Mouse (Mus musculus) forebrain, embryonic 11.5 days (tissue): ENCODE results near the gene Dhdh. TPM values are rescaled to one million over a fixed set of nuclear protein-coding genes. Genes with fewer than 3 reads are reported as not detected.
A peak's percentile ranks its signal among the peaks of the same experiment; 100 is the strongest.
"Not testable (repeated sequence)": the region's sequence is repeated elsewhere in the genome, so short reads cannot be mapped to it uniquely, and the experiment has no call there.

Experiments
- ATAC-seq: fragments of 200-750 bp; cut with Nextera tagmentation; replicated peaks from 2 replicates; pipeline ENCODE4 v1.8.0; 2017; ENCODE audit warnings: moderate TSS enrichment; ENCODE audit not compliant: low FRiP score
- DNase-seq: peaks from one replicate; pipeline ENCODE4 v3.0.0-alpha.2; 2017; ENCODE audit warnings: low spot score
- H3K27ac ChIP-seq: fragments of 300-500 bp; sonication (generic); 2 replicates; pipeline ENCODE4 v1.5.1; 2014; ENCODE audit warnings: low read depth, low read length
- H3K27me3 ChIP-seq: fragments of 300-500 bp; sonication (generic); 2 replicates; pipeline ENCODE4 v1.6.1; 2014; ENCODE audit warnings: mild to moderate bottlenecking, low read length, mixed read lengths; ENCODE audit not compliant: control insufficient read depth, insufficient read depth
- H3K36me3 ChIP-seq: fragments of 300-500 bp; sonication (generic); 2 replicates; pipeline ENCODE4 v1.6.1; 2014; ENCODE audit warnings: mild to moderate bottlenecking, low read length, moderate library complexity, mixed read lengths; ENCODE audit not compliant: control insufficient read depth, insufficient read depth
- H3K4me1 ChIP-seq: fragments of 300-500 bp; sonication (generic); replicated peaks from 2 replicates; pipeline ENCODE4 v1.6.1; 2014; ENCODE audit warnings: low read length, mixed read lengths; ENCODE audit not compliant: control insufficient read depth, insufficient read depth
- H3K4me2 ChIP-seq: fragments of 300-500 bp; sonication (generic); 2 replicates; pipeline ENCODE4 v1.6.1; 2014; ENCODE audit warnings: low read depth, mild to moderate bottlenecking, low read length, moderate library complexity, mixed read lengths; ENCODE audit not compliant: severe bottlenecking
- H3K4me3 ChIP-seq: fragments of 300-500 bp; sonication (generic); 2 replicates; pipeline ENCODE4 v1.5.1; 2014; ENCODE audit warnings: low read depth, low read length
- H3K9ac ChIP-seq: fragments of 300-500 bp; sonication (generic); 2 replicates; pipeline ENCODE4 v1.6.1; 2014; ENCODE audit warnings: low read length
- H3K9me3 ChIP-seq: fragments of 300-500 bp; sonication (generic); 2 replicates; pipeline ENCODE4 v1.6.1; 2016; ENCODE audit warnings: low read length, mixed read lengths; ENCODE audit not compliant: control insufficient read depth
- WGBS: fragments of 180-500 bp; shearing (Covaris S2); extraction: QIAGEN DNeasy Blood & Tissue Kit; methylation state at CpG from one replicate; pipeline ENCODE4 v1.1.7; 2014; 5-methylcytosine and 5-hydroxymethylcytosine counted together
- polyA plus RNA-seq: library from polyadenylated mRNA; unstranded; fragments of >200 nt; fragmentation: Nextera tagmentation; extraction: Ambion mirVana; gene quantifications from 2 replicates; pipeline ENCODE4 v1.2.1, GENCODE M21; 2014

Gene Dhdh
- polyA plus RNA-seq, 1 experiment from 2014 or later, result 4.6 TPM

DNA sequence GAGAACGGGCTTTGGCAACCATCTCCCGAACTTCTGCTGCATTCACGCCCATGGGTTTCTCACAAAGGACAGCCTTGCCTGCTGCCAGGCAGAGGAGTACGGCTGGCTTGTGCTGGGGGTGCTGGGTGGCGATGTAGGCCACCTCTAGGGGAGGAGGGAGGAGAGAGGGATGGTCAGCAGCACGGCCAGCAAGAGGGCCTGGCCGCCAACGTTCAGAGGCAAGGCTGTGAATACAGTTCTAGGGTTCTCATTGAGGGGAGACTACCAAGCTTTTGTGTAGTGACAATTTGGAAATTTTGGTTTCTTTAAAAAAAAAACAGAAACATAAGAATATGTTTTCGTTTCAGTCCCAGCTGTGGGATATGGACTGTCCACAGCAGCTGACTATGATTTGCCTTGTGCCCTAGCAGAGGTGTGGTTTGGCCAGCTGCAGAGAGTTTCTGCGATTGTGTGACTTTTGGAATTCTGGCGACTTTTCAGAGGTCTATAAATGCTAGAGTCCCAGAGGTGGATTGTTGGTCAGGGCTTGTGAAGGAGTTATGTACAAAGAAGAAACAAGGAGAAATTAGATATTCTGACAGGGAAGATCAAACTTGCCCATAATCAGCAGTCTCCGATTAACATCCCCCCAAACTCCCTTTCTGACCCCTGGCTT is 1.7 kb downstream of the Dhdh start, which contains the start of gene Gm45808:
TSS of gene Gm45808 (minus strand) at position 51 of the 655 bp plus-strand sequence.
- Histone ChIP-seq H3K9ac (no peak within 1 kb of the TSS), H3K36me3 (no peaks in the 10 kb centered on the region), H3K4me3 (no peak within 1 kb of the TSS), H3K4me2 (no peak within 1 kb of the TSS; the same call in 1 of the 2 replicates), H3K27me3 (no peaks in the 10 kb centered on the region; the same call in 1 of the 2 replicates), H3K9me3 (no peaks in the 10 kb centered on the region), H3K27ac (no peak within 1 kb of the TSS), H3K4me1 (peaks cover 11% of the 10 kb centered on the region)
- ATAC-seq (no peak), DNase-seq (no peak)
- 86% methylated on average over 12 of the region's 12 CpGs for WGBS

DNA sequence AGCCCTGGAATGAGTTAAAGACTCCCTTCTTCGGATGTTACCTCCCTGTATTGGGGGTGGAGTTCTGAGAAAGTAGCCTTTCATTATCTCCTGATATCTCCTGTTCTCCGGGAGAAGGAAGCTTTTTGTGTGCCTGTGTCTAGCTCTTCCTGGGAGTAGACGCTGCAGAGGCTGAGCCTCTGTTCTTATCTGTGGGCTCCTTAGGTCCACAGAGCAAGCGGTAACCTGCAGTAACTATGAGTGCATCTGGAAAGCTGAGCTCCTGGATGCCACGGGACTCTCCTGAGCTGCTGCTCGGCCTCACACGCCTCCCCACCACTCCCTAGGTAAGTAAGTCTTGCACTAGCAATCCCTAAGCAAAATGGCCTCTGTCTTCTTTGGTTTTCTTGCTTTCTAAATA is 2.4 kb downstream of the Dhdh start:
- Histone ChIP-seq H3K36me3 (no peaks in the 10 kb centered on the region), H3K27ac (no peak overlapping the region), H3K4me1 (peaks cover 10% of the 10 kb centered on the region), H3K9me3 (no peaks in the 10 kb centered on the region), H3K4me2 (no peak overlapping the region), H3K4me3 (no peak overlapping the region), H3K9ac (no peak overlapping the region), H3K27me3 (no peaks in the 10 kb centered on the region; the same call in 1 of the 2 replicates)
- DNase-seq, result no peak
- 85% methylated on average over 7 of the region's 7 CpGs for WGBS
- ATAC-seq, result no peak

DNA sequence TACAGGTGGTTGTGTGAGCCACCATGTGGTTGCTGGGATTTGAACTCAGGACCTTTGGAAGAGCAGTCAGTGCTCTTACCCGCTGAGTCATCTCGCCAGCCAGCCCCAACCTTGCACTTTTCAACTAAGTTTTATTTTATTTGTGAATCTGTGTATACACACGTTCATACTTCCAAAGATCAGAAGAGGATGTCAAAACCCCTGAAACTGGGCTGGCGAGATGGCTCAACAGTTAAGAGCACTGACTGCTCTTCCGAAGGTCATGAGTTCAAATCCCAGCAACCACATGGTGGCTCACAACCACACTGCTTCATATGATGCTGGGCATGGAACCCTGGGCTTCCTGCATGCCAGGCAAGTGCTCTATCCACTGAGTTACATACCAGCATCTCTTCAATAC is 3.6 kb downstream of the Dhdh start:
- not testable (repeated sequence) for H3K4me3 ChIP-seq, DNase-seq, H3K36me3 ChIP-seq, ATAC-seq, H3K4me2 ChIP-seq, H3K9me3 ChIP-seq, H3K27me3 ChIP-seq, H3K4me1 ChIP-seq, H3K27ac ChIP-seq, H3K9ac ChIP-seq
- WGBS, result 95% methylated on average over 5 of the region's 5 CpGs

DNA sequence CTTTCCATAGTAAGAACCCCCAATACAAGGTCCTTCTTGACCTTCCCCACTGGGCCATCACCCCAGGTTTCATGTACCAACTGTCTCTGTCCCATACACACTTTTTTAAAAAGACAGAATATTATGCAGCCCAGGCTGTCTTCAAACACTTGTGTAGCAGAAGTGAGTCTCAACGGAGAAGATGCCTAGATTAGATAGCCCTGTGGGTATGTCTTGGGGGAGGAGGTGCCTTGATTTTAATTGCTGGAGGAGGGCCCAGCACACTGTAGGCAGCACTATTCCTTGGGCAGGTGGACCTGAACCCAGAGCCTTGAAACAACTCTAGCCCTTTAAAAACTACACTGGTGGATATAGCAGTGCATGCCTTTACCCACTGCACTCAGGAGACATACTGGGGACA is 6.4 kb downstream of the Dhdh start:
- 93% methylated on average over 1 of the region's 1 CpGs for WGBS
- H3K27ac ChIP-seq, result no peak overlapping the region
- H3K9ac ChIP-seq, result no peak overlapping the region
- no peak overlapping the region for H3K4me3 ChIP-seq
- no peak overlapping the region for H3K4me2 ChIP-seq
- H3K36me3 ChIP-seq, result no peaks in the 10 kb centered on the region
- no peak for DNase-seq
- H3K9me3 ChIP-seq, result no peaks in the 10 kb centered on the region
- ATAC-seq, result no peak
- H3K27me3 ChIP-seq, result no peaks in the 10 kb centered on the region
- H3K4me1 ChIP-seq, result no peaks in the 10 kb centered on the region

DNA sequence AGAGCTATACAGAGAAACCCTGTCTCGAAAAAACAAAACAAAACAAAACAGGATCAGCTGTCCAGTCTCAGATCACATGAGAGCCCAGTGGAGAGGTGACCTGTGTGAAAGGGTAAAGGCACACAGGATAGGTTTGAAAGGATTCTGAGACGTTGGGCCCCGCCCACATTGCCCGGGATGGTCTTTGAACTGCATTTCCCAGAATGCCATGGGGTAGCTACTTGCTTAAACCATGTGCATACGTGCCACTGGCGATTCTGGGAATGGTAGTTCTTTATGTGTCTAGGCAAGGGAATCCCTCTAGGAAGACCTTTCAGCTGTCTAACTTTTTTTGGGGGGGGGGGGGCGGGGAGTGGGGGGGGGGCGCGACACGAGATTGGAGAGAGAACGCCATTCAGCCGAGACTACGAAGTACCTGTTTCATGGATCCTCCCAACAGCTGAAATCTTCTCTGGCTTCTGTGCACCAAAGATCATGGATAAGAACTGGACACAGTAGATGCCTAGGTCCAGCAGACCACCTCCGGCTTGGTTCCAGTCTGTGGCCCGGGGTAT is 7.2 kb downstream of the Dhdh start, which contains the start of gene Tulp2:
TSS of gene Tulp2 (plus strand) at position 504 of the 554 bp plus-strand sequence.
- peak; percentile 76 for ATAC-seq
- H3K27me3 ChIP-seq, result no peaks in the 10 kb centered on the region
- H3K4me2 ChIP-seq, result no peak within 1 kb of the TSS
- H3K36me3 ChIP-seq, result no peaks in the 10 kb centered on the region
- no peak within 1 kb of the TSS for H3K27ac ChIP-seq
- 53% methylated on average over 14 of the region's 15 CpGs for WGBS
- DNase-seq, result peak; percentile 65
- H3K4me1 ChIP-seq, result no peaks in the 10 kb centered on the region
- H3K4me3 ChIP-seq, result no peak within 1 kb of the TSS
- H3K9ac ChIP-seq, result no peak within 1 kb of the TSS
- H3K9me3 ChIP-seq, result no peaks in the 10 kb centered on the region

DNA sequence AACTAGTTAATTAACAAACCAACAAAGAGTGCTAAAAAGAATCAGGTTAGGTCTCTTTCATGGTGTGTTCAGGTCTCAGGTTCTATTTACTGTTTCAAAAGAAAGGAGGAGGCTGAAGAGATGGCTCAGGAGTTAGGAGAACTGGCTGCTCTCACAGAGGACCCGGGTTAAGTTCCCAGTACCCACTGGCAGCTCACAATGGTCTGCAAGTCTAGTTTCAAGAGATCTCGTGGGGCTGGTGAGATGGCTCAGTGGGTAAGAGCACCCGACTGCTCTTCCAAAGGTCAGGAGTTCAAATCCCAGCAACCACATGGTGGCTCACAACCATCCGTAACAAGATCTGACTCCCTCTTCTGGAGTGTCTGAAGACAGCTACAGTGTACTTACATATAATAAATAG is 8.3 kb downstream of the Dhdh start:
- not testable (repeated sequence) for H3K27ac ChIP-seq, H3K36me3 ChIP-seq, H3K9ac ChIP-seq, DNase-seq, H3K4me3 ChIP-seq, H3K9me3 ChIP-seq, H3K4me1 ChIP-seq, ATAC-seq, H3K4me2 ChIP-seq, H3K27me3 ChIP-seq
- WGBS, result 79% methylated on average over 3 of the region's 4 CpGs

DNA sequence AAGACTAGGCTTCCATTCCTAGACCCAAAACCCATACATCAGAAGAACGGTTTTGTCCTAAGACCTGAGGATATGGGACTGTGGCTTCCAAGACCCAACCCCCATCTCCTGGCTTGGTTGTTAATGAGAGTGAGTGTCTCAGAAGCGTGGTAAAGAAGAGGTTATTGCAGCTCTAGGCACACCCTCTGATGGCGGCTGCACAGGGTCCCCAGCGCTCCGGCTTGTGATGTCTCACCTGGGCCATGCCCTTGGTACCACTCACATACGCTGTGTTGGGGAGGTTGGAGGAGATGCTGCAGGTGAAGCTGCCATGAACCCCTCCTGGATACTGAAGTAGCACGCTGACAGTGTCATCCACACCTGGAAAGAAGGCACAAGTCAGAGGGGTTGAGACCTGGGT is 9.8 kb downstream of the Dhdh start:
- ATAC-seq, result no peak
- no peaks in the 10 kb centered on the region for H3K27me3 ChIP-seq
- 93% methylated on average over 7 of the region's 7 CpGs for WGBS
- no peak overlapping the region for H3K4me3 ChIP-seq
- no peaks in the 10 kb centered on the region for H3K36me3 ChIP-seq
- no peak overlapping the region for H3K9ac ChIP-seq
- no peak overlapping the region for H3K4me2 ChIP-seq
- no peaks in the 10 kb centered on the region for H3K4me1 ChIP-seq
- H3K9me3 ChIP-seq, result no peaks in the 10 kb centered on the region
- no peak for DNase-seq
- H3K27ac ChIP-seq, result no peak overlapping the region

DNA sequence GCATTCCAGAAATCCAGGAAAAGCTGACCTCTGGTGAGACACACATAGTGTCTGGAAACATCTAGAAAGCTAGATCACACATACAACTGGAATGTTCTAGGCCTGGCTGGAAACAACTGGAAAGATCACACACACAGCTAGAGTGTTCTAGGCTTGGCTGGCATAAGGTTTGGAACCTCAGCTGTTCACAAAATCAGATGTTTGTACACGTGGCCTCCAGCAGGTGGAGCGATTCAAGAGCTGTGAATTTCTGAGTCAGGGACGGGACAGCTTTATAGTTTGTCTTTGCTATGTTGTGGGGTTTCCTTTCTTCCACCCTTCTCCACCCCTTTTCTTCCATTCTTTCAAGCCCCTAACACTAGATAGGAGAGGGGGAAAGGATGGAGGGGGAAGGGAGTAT is 11.6 kb downstream of the Dhdh start:
- Histone ChIP-seq H3K4me3 (no peak overlapping the region), H3K4me1 (no peaks in the 10 kb centered on the region), H3K27ac (no peak overlapping the region), H3K36me3 (no peaks in the 10 kb centered on the region), H3K4me2 (no peak overlapping the region), H3K27me3 (no peaks in the 10 kb centered on the region), H3K9ac (no peak overlapping the region), H3K9me3 (no peaks in the 10 kb centered on the region)
- DNase-seq (peak; percentile 69), ATAC-seq (no peak)
- WGBS, result 19% methylated on average over 3 of the region's 3 CpGs

DNA sequence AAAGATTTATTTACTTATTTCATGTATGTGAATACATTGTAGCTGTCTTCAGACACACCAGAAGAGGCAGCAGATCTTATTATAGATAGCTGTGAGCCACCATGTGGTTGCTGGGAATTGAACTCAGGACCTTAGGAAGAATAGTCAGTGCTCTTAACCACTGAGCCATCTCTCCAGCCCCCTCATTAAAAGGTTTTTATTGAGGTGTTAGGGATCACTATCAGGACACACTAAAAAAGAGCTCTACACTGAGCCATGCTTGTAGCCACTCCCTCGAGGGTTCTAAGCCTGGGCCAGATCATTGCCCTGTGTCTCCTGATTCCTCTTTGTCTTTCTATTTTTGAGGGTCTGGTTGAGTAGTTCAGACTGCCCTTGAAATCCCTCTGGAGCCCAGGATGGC is 12.2 kb downstream of the Dhdh start:
- WGBS, result 47% methylated on average over 1 of the region's 1 CpGs
- H3K4me2 ChIP-seq, result no peak overlapping the region
- H3K9me3 ChIP-seq, result no peaks in the 10 kb centered on the region
- no peak for ATAC-seq
- no peaks in the 10 kb centered on the region for H3K36me3 ChIP-seq
- DNase-seq, result no peak
- no peaks in the 10 kb centered on the region for H3K27me3 ChIP-seq
- H3K9ac ChIP-seq, result no peak overlapping the region
- no peak overlapping the region for H3K4me3 ChIP-seq
- H3K4me1 ChIP-seq, result no peaks in the 10 kb centered on the region
- H3K27ac ChIP-seq, result no peak overlapping the region
